Mouse (Mus musculus): ENCODE measurements around the gene Trim11. TPM values are rescaled to one million over a fixed set of nuclear protein-coding genes. Genes with fewer than 3 reads are reported as not detected.
A peak's percentile ranks its signal among the peaks of the same experiment; 100 is the strongest.

Gene Trim11
- total and polyA plus RNA-seq, 2 experiments, result 13.4 to 22.4 TPM

GRCm38 (mm10) chr11:59026411-59026810 is 48.5 kb downstream of the Trim11 start:
- H3K9ac ChIP-seq (ENCODE audit: low read depth, low read length), result no peak overlapping the region
- no peak overlapping the region for H3K27ac ChIP-seq (replicated peaks; ENCODE audit: insufficient read depth, low read depth, low read length)
- H3K4me1 ChIP-seq (ENCODE audit: control insufficient read depth, insufficient read depth, low read length), result no peaks in the 10 kb centered on the region
- DNase-seq (ENCODE audit: extremely low read depth, low read depth, low spot score), result no peak
- no peaks in the 10 kb centered on the region for H3K79me2 ChIP-seq (ENCODE audit: control insufficient read depth, insufficient read depth, low read length)
- WGBS, result 66% methylated on average over 6 of the region's 6 CpGs
- no peak for TF ChIP-seq POLR2A (IDR thresholded peaks at IDR 0.05; ENCODE audit: extremely low read depth, insufficient read depth, low read length)
- H3K4me3 ChIP-seq (ENCODE audit: insufficient read depth, low read depth, low read length), result no peak overlapping the region
- H3K27me3 ChIP-seq (ENCODE audit: control insufficient read depth, insufficient read depth, low read length), result no peaks in the 10 kb centered on the region
- H3K36me3 ChIP-seq (ENCODE audit: control insufficient read depth, insufficient read depth, low read length), result no peaks in the 10 kb centered on the region

- DNase-seq (ENCODE audit: extremely low read depth, low read depth, low spot score), result no peak
- TF ChIP-seq POLR2A (IDR thresholded peaks at IDR 0.05; ENCODE audit: extremely low read depth, insufficient read depth, low read length) (no peak), CTCF (IDR thresholded peaks at IDR 0.05; ENCODE audit: low read depth, low read length) (peak; percentile 36)
- 83% methylated on average over 13 of the region's 13 CpGs for WGBS
- no peak overlapping the region for H3K4me3 ChIP-seq (ENCODE audit: insufficient read depth, low read depth, low read length)
- H3K4me1 ChIP-seq (ENCODE audit: control insufficient read depth, insufficient read depth, low read length), result no peaks in the 10 kb centered on the region
- no peak overlapping the region for H3K9ac ChIP-seq (ENCODE audit: low read depth, low read length)
- no peak overlapping the region for H3K27ac ChIP-seq (replicated peaks; ENCODE audit: insufficient read depth, low read depth, low read length)
- no peaks in the 10 kb centered on the region for H3K27me3 ChIP-seq (ENCODE audit: control insufficient read depth, insufficient read depth, low read length)
- H3K36me3 ChIP-seq (ENCODE audit: control insufficient read depth, insufficient read depth, low read length), result no peaks in the 10 kb centered on the region
- H3K79me2 ChIP-seq (ENCODE audit: control insufficient read depth, insufficient read depth, low read length), result no peaks in the 10 kb centered on the region
Measured at GRCm38 (mm10) chr11:59029003-59029402, 51.1 kb downstream of the Trim11 start.

Other genes with a start within 250 kb of the Trim11 start
- gene Olfr317, start 238.9 kb upstream of the Trim11 start, total RNA-seq (2014; rRNA removed), result not detected in 2 replicates
- not detected in 2 replicates for gene Olfr317, start 238.9 kb upstream of the Trim11 start, polyA plus RNA-seq (2012; rRNA removed)
- not detected in 2 replicates for gene Olfr316, start 225.4 kb upstream of the Trim11 start, total RNA-seq (2014; rRNA removed)
- gene Olfr316, start 225.4 kb upstream of the Trim11 start, polyA plus RNA-seq (2012; rRNA removed), result not detected in 2 replicates
- gene Olfr315, start 204.9 kb upstream of the Trim11 start, total RNA-seq (2014; rRNA removed), result not detected in 2 replicates
- not detected in 2 replicates for gene Olfr315, start 204.9 kb upstream of the Trim11 start, polyA plus RNA-seq (2012; rRNA removed)
- not detected in 2 replicates for gene Olfr314, start 195.1 kb upstream of the Trim11 start, total RNA-seq (2014; rRNA removed)
- gene Olfr314, start 195.1 kb upstream of the Trim11 start, polyA plus RNA-seq (2012; rRNA removed), result not detected in 2 replicates
- not detected in 2 replicates for gene Fam183b, start 176.1 kb upstream of the Trim11 start, total RNA-seq (2014; rRNA removed)
- gene Fam183b, start 176.1 kb upstream of the Trim11 start, polyA plus RNA-seq (2012; rRNA removed), result not detected in 2 replicates
- gene Olfr313, start 163.1 kb upstream of the Trim11 start, total RNA-seq (2014; rRNA removed), result not detected in 2 replicates
- not detected in 2 replicates for gene Olfr313, start 163.1 kb upstream of the Trim11 start, polyA plus RNA-seq (2012; rRNA removed)
- not detected in 2 replicates for gene Olfr312, start 148.9 kb upstream of the Trim11 start, total RNA-seq (2014; rRNA removed)
- gene Olfr312, start 148.9 kb upstream of the Trim11 start, polyA plus RNA-seq (2012; rRNA removed), result not detected in 2 replicates
- not detected in 2 replicates for gene Olfr311, start 138.8 kb upstream of the Trim11 start, total RNA-seq (2014; rRNA removed)
- not detected in 2 replicates for gene Olfr311, start 138.8 kb upstream of the Trim11 start, polyA plus RNA-seq (2012; rRNA removed)
- 2.5 and 3.5 TPM in 2 replicates for gene Gm12258, start 130.9 kb upstream of the Trim11 start, total RNA-seq (2014; rRNA removed)
- gene Gm12258, start 130.9 kb upstream of the Trim11 start, polyA plus RNA-seq (2012; rRNA removed), result 0.92 and 1.2 TPM in 2 replicates
- 1.3 TPM in 2 replicates for gene 2810021J22Rik, start 110.9 kb upstream of the Trim11 start, total RNA-seq (2014; rRNA removed)
- 1.8 and 2.6 TPM in 2 replicates for gene 2810021J22Rik, start 110.9 kb upstream of the Trim11 start, polyA plus RNA-seq (2012; rRNA removed)
- gene Zfp39, start 73.9 kb upstream of the Trim11 start, total RNA-seq (2014; rRNA removed), result 4.5 and 4.9 TPM in 2 replicates
- 0.56 and 0.66 TPM in 2 replicates for gene Zfp39, start 73.9 kb upstream of the Trim11 start, polyA plus RNA-seq (2012; rRNA removed)
- not detected in 2 replicates for gene Btnl10, start 60.2 kb upstream of the Trim11 start, total RNA-seq (2014; rRNA removed)
- gene Btnl10, start 60.2 kb upstream of the Trim11 start, polyA plus RNA-seq (2012; rRNA removed), result not detected in 2 replicates
- 63.7 and 78.6 TPM in 2 replicates for gene Rnf187, start 39.2 kb upstream of the Trim11 start, total RNA-seq (2014; rRNA removed)
- 122 and 134 TPM in 2 replicates for gene Rnf187, start 39.2 kb upstream of the Trim11 start, polyA plus RNA-seq (2012; rRNA removed)
- gene Hist3h2ba, start 29.2 kb upstream of the Trim11 start, total RNA-seq (2014; rRNA removed), result 0.37 and 1.1 TPM in 2 replicates
- gene Hist3h2ba, start 29.2 kb upstream of the Trim11 start, polyA plus RNA-seq (2012; rRNA removed), result not detected in 2 replicates
- 7.8 and 8.1 TPM in 2 replicates for gene Hist3h2a, start 23.4 kb upstream of the Trim11 start, total RNA-seq (2014; rRNA removed)
- 2.0 and 2.7 TPM in 2 replicates for gene Hist3h2a, start 23.4 kb upstream of the Trim11 start, polyA plus RNA-seq (2012; rRNA removed)
- under 0.01 TPM in 1 of 2 replicates, not detected in the other for gene Trim17, start 23.4 kb upstream of the Trim11 start, total RNA-seq (2014; rRNA removed)
- gene Trim17, start 23.4 kb upstream of the Trim11 start, polyA plus RNA-seq (2012; rRNA removed), result 0.04 TPM in 2 replicates
- 0.07 and 0.83 TPM in 2 replicates for gene Obscn, start 158.3 kb downstream of the Trim11 start, total RNA-seq (2014; rRNA removed)
- 0.02 and 0.07 TPM in 2 replicates for gene Obscn, start 158.3 kb downstream of the Trim11 start, polyA plus RNA-seq (2012; rRNA removed)
- 5.3 and 6.4 TPM in 2 replicates for gene Iba57, start 185.6 kb downstream of the Trim11 start, total RNA-seq (2014; rRNA removed)
- gene Iba57, start 185.6 kb downstream of the Trim11 start, polyA plus RNA-seq (2012; rRNA removed), result 6.8 and 7.3 TPM in 2 replicates
- 0.40 and 0.46 TPM in 2 replicates for gene Gjc2, start 205.1 kb downstream of the Trim11 start, total RNA-seq (2014; rRNA removed)
- 0.66 and 0.76 TPM in 2 replicates for gene Gjc2, start 205.1 kb downstream of the Trim11 start, polyA plus RNA-seq (2012; rRNA removed)
- 46.2 and 48.3 TPM in 2 replicates for gene Guk1, start 214.1 kb downstream of the Trim11 start, total RNA-seq (2014; rRNA removed)
- gene Guk1, start 214.1 kb downstream of the Trim11 start, polyA plus RNA-seq (2012; rRNA removed), result 48.7 and 69.7 TPM in 2 replicates
- 25.1 and 28.1 TPM in 2 replicates for gene Mrpl55, start 224.4 kb downstream of the Trim11 start, total RNA-seq (2014; rRNA removed)
- 26.2 and 37.7 TPM in 2 replicates for gene Mrpl55, start 224.4 kb downstream of the Trim11 start, polyA plus RNA-seq (2012; rRNA removed)
- 2.6 and 3.2 TPM in 2 replicates for gene 2310033P09Rik, start 230.2 kb downstream of the Trim11 start, total RNA-seq (2014; rRNA removed)
- gene 2310033P09Rik, start 230.2 kb downstream of the Trim11 start, polyA plus RNA-seq (2012; rRNA removed), result 8.5 and 9.2 TPM in 2 replicates

Data from liver, adult 2 months (tissue).